Mouse (Mus musculus): ENCODE data around the gene Gm15517. TPM values are rescaled to one million over a fixed set of nuclear protein-coding genes. Genes with fewer than 3 reads are reported as not detected.

Gene Gm15517
- polyA plus RNA-seq, 2 experiments: not detected

GRCm38 (mm10) chr7:44310878-44311712 lies 49.8 kb downstream of the Gm15517 start:
- Histone ChIP-seq H3K9ac (replicated peaks) (no peak overlapping the region), H3K4me3 (ENCODE audit: insufficient read depth in 1 of 2, low read depth in 2 of 2, low read length in 2 of 2) (peak overlapping the region in 1 of 2 experiments; percentile 8; a peak in 1 of 4 replicates), H3K27me3 (ENCODE audit: control insufficient read depth, insufficient read depth, low read length) (peaks cover 47% of the 10 kb centered on the region), H3K4me2 (ENCODE audit: low read depth) (peak overlapping the region; percentile 21), H3K27ac (no peak overlapping the region), H3K9me3 (ENCODE audit: control insufficient read depth, low read length) (no peaks in the 10 kb centered on the region), H3K36me3 (replicated peaks; ENCODE audit: control insufficient read depth, insufficient read depth, low read depth) (no peaks in the 10 kb centered on the region), H3K4me1 (replicated peaks; ENCODE audit: control insufficient read depth in 2 of 2, insufficient read depth in 2 of 2, low read length in 1 of 2) (no peaks in the 10 kb centered on the region)
- ATAC-seq (ENCODE audit: insufficient read depth): no peak
- TF ChIP-seq EP300 (IDR thresholded peaks at IDR 0.05; ENCODE audit: low read depth) (no peak), CTCF (IDR thresholded peaks at IDR 0.05; ENCODE audit: low read depth) (no peak)
- no peak for DNase-seq (ENCODE audit: low read depth in 3 of 3, low spot score in 3 of 3)
- 2% methylated on average over 37 of the region's 38 CpGs for WGBS (ENCODE audit: insufficient replicate concordance)

Other genes with a start within 250 kb of the Gm15517 start
- not detected in 2 replicates for gene Klk1b26, start 249.3 kb upstream of the Gm15517 start, polyA plus RNA-seq (2012; rRNA removed)
- gene Klk1b26, start 249.3 kb upstream of the Gm15517 start, polyA plus RNA-seq (2014; fragmentation: Nextera tagmentation; extraction: Ambion mirVana): not detected in 2 replicates
- gene Klk1b27, start 209.2 kb upstream of the Gm15517 start, polyA plus RNA-seq (2012; rRNA removed): 0.03 TPM in 1 of 2 replicates, not detected in the other
- gene Klk1b27, start 209.2 kb upstream of the Gm15517 start, polyA plus RNA-seq (2014; fragmentation: Nextera tagmentation; extraction: Ambion mirVana): not detected in 2 replicates
- not detected in 2 replicates for gene Klk1b21, start 159.1 kb upstream of the Gm15517 start, polyA plus RNA-seq (2012; rRNA removed)
- not detected in 2 replicates for gene Klk1b21, start 159.1 kb upstream of the Gm15517 start, polyA plus RNA-seq (2014; fragmentation: Nextera tagmentation; extraction: Ambion mirVana)
- not detected in 2 replicates for gene Klk1b22, start 148.8 kb upstream of the Gm15517 start, polyA plus RNA-seq (2012; rRNA removed)
- not detected in 2 replicates for gene Klk1b22, start 148.8 kb upstream of the Gm15517 start, polyA plus RNA-seq (2014; fragmentation: Nextera tagmentation; extraction: Ambion mirVana)
- gene Klk1b16, start 124.7 kb upstream of the Gm15517 start, polyA plus RNA-seq (2012; rRNA removed): not detected in 2 replicates
- gene Klk1b16, start 124.7 kb upstream of the Gm15517 start, polyA plus RNA-seq (2014; fragmentation: Nextera tagmentation; extraction: Ambion mirVana): not detected in 2 replicates
- 0.08 TPM in 1 of 2 replicates, not detected in the other for gene Klk1b24, start 73.2 kb upstream of the Gm15517 start, polyA plus RNA-seq (2012; rRNA removed)
- not detected in 2 replicates for gene Klk1b24, start 73.2 kb upstream of the Gm15517 start, polyA plus RNA-seq (2014; fragmentation: Nextera tagmentation; extraction: Ambion mirVana)
- not detected in 2 replicates for gene Klk1b3, start 63.3 kb upstream of the Gm15517 start, polyA plus RNA-seq (2012; rRNA removed)
- gene Klk1b3, start 63.3 kb upstream of the Gm15517 start, polyA plus RNA-seq (2014; fragmentation: Nextera tagmentation; extraction: Ambion mirVana): not detected in 2 replicates
- 0.05 and 0.06 TPM in 2 replicates for gene Klk1b4, start 54.0 kb upstream of the Gm15517 start, polyA plus RNA-seq (2012; rRNA removed)
- gene Klk1b4, start 54.0 kb upstream of the Gm15517 start, polyA plus RNA-seq (2014; fragmentation: Nextera tagmentation; extraction: Ambion mirVana): not detected in 2 replicates
- gene Klk1b5, start 45.5 kb upstream of the Gm15517 start, polyA plus RNA-seq (2012; rRNA removed): not detected in 2 replicates
- not detected in 2 replicates for gene Klk1b5, start 45.5 kb upstream of the Gm15517 start, polyA plus RNA-seq (2014; fragmentation: Nextera tagmentation; extraction: Ambion mirVana)
- not detected in 2 replicates for gene Klk1, start 36.1 kb upstream of the Gm15517 start, polyA plus RNA-seq (2012; rRNA removed)
- not detected in 2 replicates for gene Klk1, start 36.1 kb upstream of the Gm15517 start, polyA plus RNA-seq (2014; fragmentation: Nextera tagmentation; extraction: Ambion mirVana)
- gene Gm36864, start 25.3 kb upstream of the Gm15517 start, polyA plus RNA-seq (2012; rRNA removed): not detected in 2 replicates
- gene Gm36864, start 25.3 kb upstream of the Gm15517 start, polyA plus RNA-seq (2014; fragmentation: Nextera tagmentation; extraction: Ambion mirVana): not detected in 2 replicates
- gene 1700028J19Rik, start 14.8 kb upstream of the Gm15517 start, polyA plus RNA-seq (2012; rRNA removed): 0.97 and 1.3 TPM in 2 replicates
- 1.3 and 1.5 TPM in 2 replicates for gene 1700028J19Rik, start 14.8 kb upstream of the Gm15517 start, polyA plus RNA-seq (2014; fragmentation: Nextera tagmentation; extraction: Ambion mirVana)
- gene 2410002F23Rik, start 14.7 kb upstream of the Gm15517 start, polyA plus RNA-seq (2012; rRNA removed): 43.8 and 47.9 TPM in 2 replicates
- 20.0 and 21.8 TPM in 2 replicates for gene 2410002F23Rik, start 14.7 kb upstream of the Gm15517 start, polyA plus RNA-seq (2014; fragmentation: Nextera tagmentation; extraction: Ambion mirVana)
- not detected in 2 replicates for gene Acp4, start 4.1 kb upstream of the Gm15517 start, polyA plus RNA-seq (2012; rRNA removed)
- not detected in 2 replicates for gene Acp4, start 4.1 kb upstream of the Gm15517 start, polyA plus RNA-seq (2014; fragmentation: Nextera tagmentation; extraction: Ambion mirVana)
- 0.34 and 0.38 TPM in 2 replicates for gene Clec11a, start 45.5 kb downstream of the Gm15517 start, polyA plus RNA-seq (2012; rRNA removed)
- gene Clec11a, start 45.5 kb downstream of the Gm15517 start, polyA plus RNA-seq (2014; fragmentation: Nextera tagmentation; extraction: Ambion mirVana): 0.33 and 0.51 TPM in 2 replicates
- 0.04 and 0.06 TPM in 2 replicates for gene Shank1, start 48.8 kb downstream of the Gm15517 start, polyA plus RNA-seq (2012; rRNA removed)
- gene Shank1, start 48.8 kb downstream of the Gm15517 start, polyA plus RNA-seq (2014; fragmentation: Nextera tagmentation; extraction: Ambion mirVana): 0.05 TPM in 1 of 2 replicates, not detected in the other
- gene Syt3, start 122.7 kb downstream of the Gm15517 start, polyA plus RNA-seq (2012; rRNA removed): 0.02 and 0.06 TPM in 2 replicates
- gene Syt3, start 122.7 kb downstream of the Gm15517 start, polyA plus RNA-seq (2014; fragmentation: Nextera tagmentation; extraction: Ambion mirVana): 0.14 TPM in 1 of 2 replicates, not detected in the other
- gene 1700008O03Rik, start 124.4 kb downstream of the Gm15517 start, polyA plus RNA-seq (2012; rRNA removed): 0.06 and 0.12 TPM in 2 replicates
- not detected in 2 replicates for gene 1700008O03Rik, start 124.4 kb downstream of the Gm15517 start, polyA plus RNA-seq (2014; fragmentation: Nextera tagmentation; extraction: Ambion mirVana)
- 0.02 and 0.30 TPM in 2 replicates for gene Lrrc4b, start 167.6 kb downstream of the Gm15517 start, polyA plus RNA-seq (2012; rRNA removed)
- gene Lrrc4b, start 167.6 kb downstream of the Gm15517 start, polyA plus RNA-seq (2014; fragmentation: Nextera tagmentation; extraction: Ambion mirVana): not detected in 2 replicates
- 10.2 and 14.7 TPM in 2 replicates for gene Aspdh, start 203.9 kb downstream of the Gm15517 start, polyA plus RNA-seq (2012; rRNA removed)
- 10.9 and 11.0 TPM in 2 replicates for gene Aspdh, start 203.9 kb downstream of the Gm15517 start, polyA plus RNA-seq (2014; fragmentation: Nextera tagmentation; extraction: Ambion mirVana)
- 212 TPM in 2 replicates for gene Josd2, start 206.5 kb downstream of the Gm15517 start, polyA plus RNA-seq (2012; rRNA removed)
- 155 and 164 TPM in 2 replicates for gene Josd2, start 206.5 kb downstream of the Gm15517 start, polyA plus RNA-seq (2014; fragmentation: Nextera tagmentation; extraction: Ambion mirVana)
- gene Emc10, start 235.1 kb downstream of the Gm15517 start, polyA plus RNA-seq (2012; rRNA removed): 46.7 and 49.5 TPM in 2 replicates
- 41.7 and 49.3 TPM in 2 replicates for gene Emc10, start 235.1 kb downstream of the Gm15517 start, polyA plus RNA-seq (2014; fragmentation: Nextera tagmentation; extraction: Ambion mirVana)
- gene Fam71e1, start 235.1 kb downstream of the Gm15517 start, polyA plus RNA-seq (2012; rRNA removed): 0.64 and 1.5 TPM in 2 replicates
- 0.48 and 1.6 TPM in 2 replicates for gene Fam71e1, start 235.1 kb downstream of the Gm15517 start, polyA plus RNA-seq (2014; fragmentation: Nextera tagmentation; extraction: Ambion mirVana)

All from liver, embryonic 14.5 days (tissue).